Mouse (Mus musculus) frontal cortex, adult 2 months (tissue): ENCODE data around the gene Angptl7. TPM values are rescaled to one million over a fixed set of nuclear protein-coding genes. Genes with fewer than 3 reads are reported as not detected.

Experiments used
- DNase-seq, 2 experiments: peaks; one replicate each; pipeline ENCODE4 v3.0.0; 2022; ENCODE audit warnings: low spot score in 1 of 2; ENCODE audit errors: extremely low spot score in 1 of 2
- polyA plus RNA-seq: library from polyadenylated mRNA; depleted of rRNA; stranded (reverse); fragments of >200 nt; gene quantifications from 2 replicates; pipeline ENCODE4 v1.2.3, GENCODE M21; 2012

Angptl7 gene
- polyA plus RNA-seq, 1 experiment, result 0.28 TPM

DNA sequence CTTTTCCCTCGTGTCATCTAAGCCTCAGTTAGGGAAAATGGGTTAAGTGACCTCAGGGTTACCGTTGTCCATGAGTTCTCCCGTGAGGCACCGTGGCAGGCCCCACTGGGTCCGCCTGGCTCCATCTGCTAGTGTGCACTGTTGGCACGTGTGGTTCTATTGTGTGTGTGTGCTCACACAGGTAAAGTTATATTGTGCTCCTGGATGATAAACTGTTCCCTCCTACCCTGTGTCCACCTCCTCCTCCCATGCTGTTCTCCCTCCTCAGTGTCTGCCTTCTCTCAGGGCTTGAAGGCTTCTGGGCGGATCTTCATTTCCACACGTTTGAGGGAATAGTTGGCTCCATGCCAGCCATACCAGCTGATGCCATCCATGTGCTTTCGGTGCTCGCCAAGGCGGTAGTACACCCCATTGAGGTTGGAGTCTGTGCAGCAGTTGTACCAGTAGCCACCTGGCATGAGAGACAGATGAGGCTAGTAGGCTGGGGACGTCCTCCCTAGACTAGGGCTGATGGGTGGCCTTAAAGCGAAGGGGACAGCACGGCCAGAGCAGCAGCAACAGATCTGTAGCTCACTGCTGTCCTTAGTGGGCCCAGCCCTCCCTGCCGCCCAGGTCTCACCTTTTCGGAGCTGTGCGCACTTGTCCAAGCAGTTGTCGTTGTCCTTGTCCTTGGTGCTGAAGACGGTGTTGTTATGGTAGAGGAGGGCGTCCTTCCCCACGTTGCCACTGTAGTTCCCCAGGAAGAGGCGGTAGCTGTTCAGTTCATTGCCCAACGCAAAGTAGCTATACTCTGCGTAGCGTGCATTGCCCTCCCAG, 4.2 kb downstream of the Angptl7 start:
- DNase-seq, result peak in 1 of 2 experiments; percentile 68

DNA sequence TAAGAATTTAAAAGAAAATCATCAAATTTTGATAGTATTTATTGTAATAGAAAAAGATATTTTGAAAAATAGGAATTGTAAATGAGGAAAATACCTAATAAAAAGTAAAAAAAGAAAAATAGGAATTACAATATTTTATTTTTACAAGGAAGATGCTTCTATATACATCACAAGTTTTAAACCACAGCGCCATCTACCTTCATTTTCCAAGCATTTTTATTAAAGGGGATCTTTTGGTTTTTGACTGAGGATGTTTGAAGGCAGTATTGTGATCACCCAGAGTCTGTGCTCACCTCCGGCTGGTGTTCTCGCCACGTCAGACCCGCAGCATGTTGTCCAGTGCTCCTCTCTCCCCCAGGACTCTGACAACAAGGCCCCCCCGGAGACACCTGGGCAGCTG, 5.1 kb downstream of the Angptl7 start:
- no peak for DNase-seq

DNA sequence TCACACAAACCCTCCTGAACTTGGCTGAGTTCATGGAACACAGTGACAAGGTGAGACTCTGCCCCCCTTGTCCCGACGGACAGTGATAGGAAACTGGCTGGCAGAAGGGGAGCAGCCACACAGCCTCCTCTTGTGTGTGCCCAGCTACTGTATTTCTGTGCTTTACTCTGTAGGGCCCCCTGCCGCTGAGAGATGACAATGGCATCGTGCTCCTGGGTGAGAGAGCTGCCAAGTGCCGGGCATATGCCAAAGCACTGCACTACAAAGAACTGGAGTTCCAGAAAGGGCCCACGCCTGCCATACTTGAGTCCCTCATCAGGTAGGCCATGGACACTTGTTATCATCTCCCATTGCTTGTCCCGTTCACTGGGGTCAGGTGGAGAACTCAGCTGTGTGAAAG, 8.8 kb downstream of the Angptl7 start:
- DNase-seq, result peak in 1 of 2 experiments; percentile 43

DNA sequence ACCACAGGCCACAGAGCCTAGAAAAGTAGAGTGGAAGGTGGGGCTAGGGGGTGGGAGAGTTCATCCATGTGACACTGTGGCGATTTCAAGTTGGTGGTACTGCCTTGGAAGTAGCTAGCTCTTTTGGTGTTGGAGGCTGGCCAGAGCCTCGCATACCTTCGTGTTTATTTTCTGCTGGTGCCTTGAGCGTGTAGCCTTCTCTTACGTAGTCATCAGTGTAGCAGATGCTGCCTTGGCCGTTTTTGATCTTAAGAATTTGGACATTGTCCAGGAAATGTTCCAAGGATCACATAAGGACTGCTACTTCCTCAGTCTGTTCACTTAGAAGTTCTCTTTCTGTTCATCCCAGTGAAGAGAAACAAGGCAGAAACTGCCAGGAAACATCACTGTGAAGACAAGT, 9.8 kb downstream of the Angptl7 start:
- peak in 1 of 2 experiments; percentile 37 for DNase-seq

DNA sequence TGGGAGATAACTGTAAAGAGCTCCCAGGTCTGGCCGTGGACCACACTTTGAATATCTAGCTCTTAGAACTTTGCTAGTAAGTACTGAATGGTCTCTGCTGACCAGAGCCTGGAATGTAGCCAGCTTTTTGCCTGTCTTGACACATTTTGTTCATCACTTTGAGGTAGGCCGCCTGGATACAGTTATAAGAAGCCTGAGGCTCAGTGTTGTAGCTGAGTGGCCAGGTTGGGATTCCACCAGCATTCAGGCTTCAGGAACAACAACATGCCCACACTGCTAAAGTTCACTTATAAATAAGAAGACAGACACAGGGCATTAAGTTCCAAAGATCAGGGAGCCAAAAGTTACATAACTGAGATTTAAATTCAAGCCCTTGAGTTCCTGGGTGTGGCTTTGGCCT, 12.4 kb downstream of the Angptl7 start:
- no peak for DNase-seq

DNA sequence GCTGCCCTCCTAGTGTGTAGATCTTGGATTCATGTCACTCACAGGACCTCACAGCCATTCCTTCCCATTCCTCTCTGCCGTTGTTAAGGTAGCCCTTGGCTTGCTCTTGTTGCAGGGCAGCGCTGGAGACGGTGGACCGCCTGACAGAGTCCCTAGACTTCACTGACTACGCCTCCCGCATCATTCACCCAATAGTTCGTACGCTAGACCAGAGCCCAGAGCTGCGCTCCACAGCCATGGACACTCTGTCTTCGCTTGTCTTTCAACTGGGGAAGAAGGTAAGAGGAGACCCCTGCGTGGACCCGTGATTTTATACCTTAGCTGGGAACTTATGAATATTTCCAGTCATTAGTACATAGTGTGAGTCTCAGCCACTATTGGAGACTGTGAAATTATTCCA, 15.7 kb downstream of the Angptl7 start:
- no peak for DNase-seq

DNA sequence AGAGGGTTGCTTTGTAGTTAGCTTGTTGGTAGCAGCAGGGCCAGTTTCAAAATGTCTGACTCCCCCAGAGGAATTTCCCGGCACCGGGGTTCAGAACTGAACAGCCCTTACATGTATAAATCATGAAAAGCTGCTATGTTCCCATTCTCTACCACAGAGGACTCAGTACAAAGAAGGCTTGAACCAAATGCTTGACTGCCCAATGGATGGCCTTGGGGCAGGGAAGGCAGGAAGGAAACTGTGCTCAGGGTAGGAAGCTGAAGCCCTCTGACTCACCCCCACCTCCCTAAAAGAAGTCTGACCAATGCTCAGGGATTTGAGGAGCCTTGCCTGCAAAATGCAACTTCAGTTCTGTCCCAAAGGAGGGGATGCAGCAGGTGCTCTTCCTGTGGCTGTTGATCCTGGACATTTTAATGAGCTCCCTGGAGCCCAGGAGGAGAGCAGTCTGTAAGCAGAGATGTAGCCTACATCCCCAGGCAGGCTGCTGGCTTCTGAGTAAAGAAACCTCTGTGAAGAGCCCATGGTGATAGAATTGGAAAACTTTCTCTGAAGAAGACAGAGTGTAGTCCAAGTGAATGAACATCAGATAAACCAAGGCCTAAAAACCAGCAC, 18.6 kb downstream of the Angptl7 start:
- DNase-seq, result no peak

DNA sequence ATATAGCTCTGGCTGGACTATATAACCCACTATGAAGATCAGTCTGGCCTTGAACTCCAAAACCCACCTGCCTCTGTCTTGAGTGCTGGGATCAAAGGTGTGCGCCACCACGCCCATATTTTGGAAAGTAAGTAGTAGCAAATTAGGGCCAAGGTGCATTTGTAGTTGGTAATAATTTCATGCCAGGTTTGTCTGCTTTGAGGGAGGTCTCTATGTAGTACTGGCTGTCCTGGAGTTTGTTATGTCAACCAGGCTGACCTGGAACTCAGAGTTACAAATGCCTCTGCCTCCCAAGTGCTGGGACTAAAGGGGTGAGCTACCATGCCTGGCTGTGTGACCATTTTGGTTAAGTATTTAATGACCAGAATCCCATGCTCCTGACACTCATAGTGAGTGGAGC, 20.0 kb downstream of the Angptl7 start:
- no peak for DNase-seq

DNA sequence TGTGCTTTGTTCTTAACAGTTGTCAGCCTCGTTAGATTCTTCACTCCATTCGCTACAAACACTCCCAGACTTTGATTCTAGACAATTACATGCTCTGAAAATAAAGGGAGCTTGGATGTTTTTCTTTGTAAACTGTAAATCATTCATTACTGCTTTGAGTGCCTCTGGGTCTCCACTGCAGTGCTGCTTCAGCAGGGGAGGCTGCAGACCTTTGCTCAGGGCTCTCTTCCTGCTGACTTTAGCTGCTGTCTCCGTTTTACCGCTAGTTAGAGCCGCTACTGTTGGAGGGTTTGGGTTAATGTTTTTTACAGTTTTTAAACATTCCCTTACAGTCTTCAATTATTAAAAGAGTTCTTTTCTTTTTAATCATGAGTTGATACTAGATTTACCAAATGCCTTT, 26.8 kb downstream of the Angptl7 start:
- DNase-seq, result no peak

DNA sequence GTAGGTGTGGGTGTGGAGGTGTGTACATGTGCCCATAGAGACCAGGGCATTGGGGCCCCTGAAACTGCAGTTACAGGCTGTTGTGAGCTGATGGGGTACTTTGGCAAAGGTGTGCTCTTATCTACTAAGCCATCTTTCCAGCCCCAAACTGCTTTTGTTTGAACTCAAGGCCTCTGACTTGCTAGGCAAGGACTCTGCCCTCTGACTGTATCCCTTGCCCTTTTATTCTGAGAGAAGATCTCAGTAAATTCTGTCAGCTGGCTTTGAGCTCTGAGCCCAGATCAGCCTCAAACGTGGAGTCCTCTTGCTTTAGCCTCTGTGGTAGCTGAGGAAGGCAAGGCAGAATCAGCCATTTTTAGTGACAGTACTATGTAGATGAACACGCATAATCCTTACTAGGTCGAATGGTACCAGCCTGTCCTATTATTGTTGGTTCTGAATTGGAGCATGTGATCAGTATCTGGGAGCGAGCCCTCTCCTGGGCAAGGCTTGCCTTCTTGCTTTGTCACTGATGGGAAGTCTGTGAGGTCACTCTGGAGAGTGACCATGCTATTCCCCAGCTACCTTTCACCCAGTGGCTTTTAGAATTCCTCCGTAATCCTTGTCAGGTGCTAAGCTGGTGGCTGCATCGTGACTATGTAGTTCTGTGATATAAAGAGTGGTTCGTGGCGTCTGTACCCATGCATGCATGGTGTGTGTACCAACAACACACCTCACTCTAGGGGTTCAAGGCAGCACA, 27.7 kb downstream of the Angptl7 start:
- DNase-seq, result no peak

DNA sequence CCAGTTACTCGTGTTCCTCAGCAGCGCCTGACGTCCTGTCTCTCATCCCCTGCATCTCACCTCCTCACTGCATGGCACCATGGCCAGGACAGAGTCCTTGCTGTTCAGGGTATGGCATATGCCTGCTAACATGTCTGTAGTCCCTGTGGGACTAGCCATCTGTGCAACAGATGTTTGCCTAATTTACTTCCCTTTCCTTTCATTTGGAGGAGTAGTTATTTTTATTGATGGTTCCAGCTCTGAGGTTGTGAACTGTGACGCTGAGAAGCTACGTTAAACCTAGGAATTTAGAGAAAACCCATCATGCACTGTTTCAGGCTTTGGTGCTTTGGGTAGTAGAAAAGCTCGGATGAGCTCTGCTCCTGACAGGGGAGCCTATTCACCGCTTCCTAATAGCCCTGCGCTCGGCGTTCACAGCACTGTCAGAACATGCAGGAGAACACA, 28.9 kb downstream of the Angptl7 start:
- no peak for DNase-seq

DNA sequence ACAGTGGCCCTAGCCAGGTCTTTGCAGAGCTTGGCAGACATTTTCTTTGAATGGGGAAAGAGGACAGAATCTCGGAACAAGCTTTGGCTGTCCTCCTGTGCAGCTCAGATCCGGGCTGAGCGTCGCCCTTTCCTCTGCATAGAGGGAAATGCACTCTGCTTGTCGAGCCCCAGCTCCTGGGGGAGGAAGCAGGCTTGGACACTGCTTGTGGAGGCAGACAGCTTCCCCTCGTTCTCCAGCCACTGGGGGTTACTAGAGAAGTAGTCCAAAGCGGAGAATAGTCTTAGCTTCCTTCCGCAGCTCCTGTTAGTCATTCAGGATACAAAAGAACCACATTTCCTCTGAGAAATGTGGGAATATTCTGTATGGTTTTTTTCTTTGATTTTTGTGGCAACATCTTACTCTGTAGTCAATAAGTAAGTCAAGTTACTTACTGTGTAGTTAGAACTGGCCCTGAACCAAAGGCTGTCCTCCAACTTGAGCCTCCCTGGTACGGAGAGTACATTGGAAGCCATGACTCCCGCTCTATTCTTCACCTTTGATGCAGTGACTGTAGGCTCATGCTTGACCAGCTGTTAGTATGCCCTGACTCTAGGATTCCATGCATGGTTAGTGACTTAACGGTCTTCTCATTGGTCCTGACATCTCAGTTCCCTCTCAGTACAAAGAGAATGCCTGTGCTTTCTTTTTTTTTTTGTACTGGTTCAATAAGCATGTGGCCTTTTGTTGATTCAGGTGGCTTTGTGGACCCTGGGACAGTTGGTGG, 30.6 kb downstream of the Angptl7 start:
- no peak for DNase-seq

DNA sequence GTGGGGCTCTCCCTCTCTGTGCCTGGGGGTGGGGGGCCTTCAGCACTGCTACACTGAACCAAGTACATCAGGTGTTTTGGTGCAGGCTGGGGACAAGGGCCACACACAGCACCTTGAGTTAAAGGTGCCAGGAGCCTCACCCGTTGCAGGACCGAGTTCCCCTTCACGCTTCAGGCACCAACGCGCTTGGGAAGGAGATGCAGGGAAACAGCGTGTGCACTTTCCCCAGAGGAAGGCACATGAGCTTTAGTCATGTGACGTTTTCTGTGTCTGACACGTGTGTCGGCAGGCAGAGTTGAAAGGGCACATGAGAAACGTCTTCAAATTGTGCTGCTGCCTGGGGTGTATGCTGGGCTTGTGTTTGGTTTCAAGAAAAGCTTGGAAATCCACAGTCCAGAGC, 31.9 kb downstream of the Angptl7 start:
- no peak for DNase-seq

DNA sequence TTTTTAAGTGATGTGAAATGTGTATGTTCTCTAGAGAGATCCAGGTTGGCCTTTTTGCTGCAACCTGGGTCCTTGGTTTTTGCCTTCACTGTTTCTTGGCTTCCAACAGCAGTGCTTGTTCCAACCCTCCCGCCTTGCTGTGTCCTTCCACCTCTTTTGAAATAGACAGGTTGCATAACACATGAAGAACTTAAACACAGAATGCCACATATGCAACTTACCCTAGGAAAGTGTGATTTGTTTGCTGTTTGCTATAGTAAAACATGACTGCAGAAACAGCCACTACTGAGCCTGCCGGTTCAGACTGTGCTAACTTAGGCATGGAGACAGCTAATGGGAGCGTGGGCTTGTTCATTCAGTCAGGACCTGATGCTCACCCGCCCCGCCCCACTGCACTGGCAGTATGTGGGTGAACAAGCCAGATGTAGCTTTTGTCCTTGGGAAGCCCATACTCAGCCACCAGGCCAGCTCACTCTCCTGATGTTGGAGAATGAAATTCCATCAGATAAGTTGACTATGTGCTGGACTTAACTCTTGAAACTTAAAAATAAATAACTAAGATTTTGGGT, 33.7 kb downstream of the Angptl7 start:
- peak in 1 of 2 experiments; percentile 43 for DNase-seq

DNA sequence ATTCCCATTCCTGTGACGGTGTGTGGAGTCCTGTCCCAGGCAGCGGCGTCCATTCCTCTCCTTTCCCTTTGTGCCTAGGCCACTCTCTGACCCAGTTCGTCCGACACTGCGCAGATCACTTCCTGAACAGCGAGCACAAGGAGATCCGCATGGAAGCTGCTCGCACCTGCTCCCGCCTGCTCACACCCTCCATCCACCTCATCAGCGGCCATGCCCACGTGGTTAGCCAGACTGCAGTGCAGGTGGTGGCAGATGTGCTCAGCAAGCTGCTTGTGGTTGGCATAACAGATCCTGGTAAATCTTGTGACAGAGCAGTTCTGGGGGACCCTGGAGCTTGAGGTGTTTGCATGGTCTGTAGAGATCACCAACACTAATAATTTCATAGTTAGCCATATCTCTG, 35.4 kb downstream of the Angptl7 start:
- no peak for DNase-seq

DNA sequence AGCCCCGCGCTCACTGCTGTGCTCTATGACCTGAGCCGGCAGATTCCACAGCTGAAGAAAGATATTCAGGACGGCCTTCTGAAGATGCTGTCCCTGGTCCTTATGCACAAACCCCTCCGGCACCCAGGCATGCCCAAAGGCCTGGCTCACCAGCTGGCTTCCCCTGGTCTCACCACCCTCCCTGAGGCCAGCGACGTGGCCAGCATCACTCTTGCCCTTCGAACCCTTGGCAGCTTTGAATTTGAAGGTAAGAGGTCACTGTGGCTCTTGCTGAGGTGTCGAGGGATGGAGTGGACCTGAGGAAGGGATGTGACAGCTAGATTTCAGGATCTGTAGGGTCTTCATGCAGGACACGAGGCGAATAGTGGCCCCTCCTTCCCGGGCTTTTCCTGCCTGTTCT, 36.0 kb downstream of the Angptl7 start:
- no peak for DNase-seq

DNA sequence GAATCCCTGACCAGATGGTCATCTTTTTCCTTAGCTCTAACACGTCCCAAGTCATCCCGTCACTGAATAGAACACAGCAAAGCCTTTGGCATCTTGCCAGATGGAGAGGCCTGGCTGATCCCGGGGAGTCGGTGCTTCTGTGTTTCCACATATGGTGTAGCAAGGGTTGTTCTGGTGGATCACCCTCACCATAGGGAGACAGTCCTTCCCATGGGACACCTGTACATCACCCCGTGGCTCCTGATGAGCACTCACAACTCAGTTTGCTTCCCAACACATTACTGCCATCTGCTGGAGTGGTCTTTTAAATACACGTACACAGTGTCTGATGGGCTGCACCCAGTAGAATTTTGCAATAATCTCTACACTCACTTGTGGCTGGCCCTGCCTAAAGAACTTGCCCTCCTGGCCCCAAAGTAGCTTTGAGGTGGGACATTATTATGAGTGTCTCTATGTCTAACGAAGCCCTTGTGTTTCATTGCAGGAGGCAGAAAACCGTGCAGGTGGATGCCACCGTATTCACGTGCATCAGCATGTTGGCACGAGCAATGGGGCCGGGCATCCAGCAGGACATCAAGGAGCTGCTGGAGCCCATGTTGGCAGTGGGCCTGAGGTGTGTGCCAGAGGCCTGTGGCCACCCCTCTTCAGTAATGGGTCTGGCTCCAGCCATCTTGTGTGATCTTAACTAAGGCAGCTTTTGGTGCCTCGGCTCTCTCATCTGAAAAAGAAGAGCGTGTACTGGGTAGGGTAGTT, 36.9 kb downstream of the Angptl7 start:
- peak in 1 of 2 experiments; percentile 62 for DNase-seq

DNA sequence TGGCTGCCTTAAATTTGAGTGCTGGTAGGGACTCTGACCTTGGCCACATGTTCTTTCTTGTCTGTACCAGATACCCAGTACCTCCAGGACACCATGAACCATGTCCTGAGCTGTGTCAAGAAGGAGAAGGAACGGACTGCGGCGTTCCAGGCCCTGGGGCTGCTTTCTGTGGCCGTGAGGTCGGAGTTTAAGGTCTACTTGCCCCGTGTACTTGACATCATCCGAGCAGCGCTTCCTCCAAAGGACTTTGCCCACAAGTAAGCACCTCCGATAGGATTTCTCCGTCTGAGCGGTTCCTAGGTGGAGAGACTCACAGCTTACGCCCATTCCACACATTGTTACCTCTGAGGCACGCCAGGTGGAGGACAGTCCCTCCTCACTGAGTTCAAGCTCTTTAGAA, 37.5 kb downstream of the Angptl7 start:
- no peak for DNase-seq

DNA sequence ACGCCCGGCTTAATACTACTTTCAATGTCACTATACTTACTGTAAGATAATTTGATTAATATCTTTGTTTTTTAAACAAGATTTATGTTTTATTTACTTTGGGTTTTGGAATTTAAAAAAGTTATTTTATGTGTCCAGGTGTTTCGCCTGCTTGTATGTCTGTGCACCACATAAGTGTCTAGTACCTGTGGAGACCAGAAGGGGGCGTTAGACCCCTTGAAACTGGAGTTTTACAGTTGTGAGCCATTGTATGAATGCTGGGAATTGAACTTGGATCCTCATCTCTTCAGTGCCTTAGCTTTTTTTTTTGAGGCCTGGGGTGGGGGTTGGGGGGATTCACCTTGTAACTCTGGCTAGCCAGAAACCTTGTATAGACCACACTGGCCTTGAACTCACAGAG, 38.5 kb downstream of the Angptl7 start:
- DNase-seq, result no peak
